Mouse (Mus musculus) MEL (cell line): ENCODE results near the gene Atg7. TPM values are rescaled to one million over a fixed set of nuclear protein-coding genes. Genes with fewer than 3 reads are reported as not detected.

ENCODE experiments used
- DNase-seq: peaks from one replicate; pipeline ENCODE4 v3.0.0; 2011; ENCODE audit warnings: low read depth, low spot score
- H3K27ac ChIP-seq: 2 replicates; pipeline ENCODE4 v1.5.1; 2012; ENCODE audit warnings: low read depth, mild to moderate bottlenecking, control low read depth, low read length, moderate library complexity; ENCODE audit not compliant: control insufficient read depth
- H3K27me3 ChIP-seq, 2 experiments: fragments of 150-350 bp in 1 of 2; sonication (generic) in 1 of 2; 2 replicates each; pipeline ENCODE4 v1.6.1; 2012; ENCODE audit warnings: low read length in 2 of 2, mild to moderate bottlenecking in 2 of 2, improper control_type of control experiment in 1 of 2, moderate library complexity in 1 of 2; ENCODE audit not compliant: insufficient read depth in 2 of 2, control insufficient read depth in 1 of 2
- H3K36me3 ChIP-seq, 2 experiments: 2 replicates each; pipeline ENCODE4 v1.6.1; 2012 to 2014; ENCODE audit warnings: low read length in 2 of 2, improper control_type of control experiment in 1 of 2, inconsistent platforms in 1 of 2, mild to moderate bottlenecking in 1 of 2; ENCODE audit not compliant: insufficient read depth in 2 of 2, control insufficient read depth in 1 of 2
- H3K4me1 ChIP-seq, 2 experiments: fragments of 150-350 bp in 1 of 2; sonication (generic) in 1 of 2; 2 replicates each; pipeline ENCODE4 v1.6.1; 2012; ENCODE audit warnings: low read length in 2 of 2, improper control_type of control experiment in 1 of 2, mild to moderate bottlenecking in 1 of 2; ENCODE audit not compliant: insufficient read depth in 2 of 2, control insufficient read depth in 1 of 2
- H3K4me3 ChIP-seq, 2 experiments: fragments of 150-350 bp in 1 of 2; sonication (generic) in 1 of 2; 2 replicates each; pipeline ENCODE4 v1.5.1; 2012; ENCODE audit warnings: low read depth in 2 of 2, low read length in 2 of 2, mild to moderate bottlenecking in 2 of 2, moderate library complexity in 2 of 2, control low read depth in 1 of 2, improper control_type of control experiment in 1 of 2; ENCODE audit not compliant: control insufficient read depth in 1 of 2, insufficient read depth in 1 of 2
- H3K79me2 ChIP-seq: 2 replicates; pipeline ENCODE4 v1.6.1; 2012; ENCODE audit warnings: mild to moderate bottlenecking, low read length, moderate library complexity; ENCODE audit not compliant: control insufficient read depth, poor library complexity, insufficient read depth
- H3K9ac ChIP-seq: 2 replicates; pipeline ENCODE4 v1.6.1; 2012; ENCODE audit warnings: low read depth, mild to moderate bottlenecking, control low read depth, low read length, moderate library complexity; ENCODE audit not compliant: control insufficient read depth, poor library complexity, severe bottlenecking
- H3K9me3 ChIP-seq: fragments of 150-350 bp; sonication (generic); replicated peaks from 2 replicates; pipeline ENCODE4 v1.6.1; 2012; ENCODE audit warnings: mild to moderate bottlenecking, low read length, improper control_type of control experiment, moderate library complexity; ENCODE audit not compliant: insufficient read depth
- BHLHE40 ChIP-seq: IDR thresholded peaks from 2 replicates; pipeline ENCODE4 v1.6.1; 2012; ENCODE audit warnings: low read depth, mild to moderate bottlenecking, inconsistent platforms, low read length, improper control_type of control experiment, borderline replicate concordance
- CHD2 ChIP-seq: IDR thresholded peaks from 2 replicates; pipeline ENCODE4 v1.6.1; 2011; ENCODE audit warnings: low read length, improper control_type of control experiment
- CTCF ChIP-seq, 3 experiments: IDR thresholded peaks in 2 of 3; conservative IDR thresholded peaks in 1 of 3; 2 replicates each; pipeline ENCODE4 v1.5.1; 2011 to 2012; ENCODE audit warnings: low read length in 3 of 3, low read depth in 2 of 3, mild to moderate bottlenecking in 2 of 3, improper control_type of control experiment in 1 of 3, inconsistent platforms in 1 of 3, mixed read lengths in 1 of 3, moderate library complexity in 1 of 3; ENCODE audit not compliant: control insufficient read depth in 1 of 3, insufficient read depth in 1 of 3, poor library complexity in 1 of 3, severe bottlenecking in 1 of 3
- GABPA ChIP-seq: IDR thresholded peaks from 2 replicates; pipeline ENCODE4 v1.6.1; 2012; ENCODE audit warnings: low read depth, mild to moderate bottlenecking, inconsistent platforms, low read length, improper control_type of control experiment, moderate library complexity
- KAT2A ChIP-seq: conservative IDR thresholded peaks from 2 replicates; pipeline ENCODE4 v1.6.1; 2012; ENCODE audit warnings: low read depth, low read length, improper control_type of control experiment, inconsistent platforms
- MAFK ChIP-seq: IDR thresholded peaks from 2 replicates; pipeline ENCODE4 v1.6.1; 2011; ENCODE audit warnings: low read depth, mild to moderate bottlenecking, low read length, improper control_type of control experiment, borderline replicate concordance
- MAX ChIP-seq: IDR thresholded peaks from 2 replicates; pipeline ENCODE4 v1.6.1; 2011; ENCODE audit warnings: low read length, improper control_type of control experiment
- MAZ ChIP-seq: IDR thresholded peaks from 2 replicates; pipeline ENCODE4 v1.6.1; 2012; ENCODE audit warnings: low read depth, mild to moderate bottlenecking, inconsistent platforms, low read length, improper control_type of control experiment
- MXI1 ChIP-seq: IDR thresholded peaks from 2 replicates; pipeline ENCODE4 v1.6.1; 2011; ENCODE audit warnings: mild to moderate bottlenecking, low read depth, low read length, improper control_type of control experiment
- MYB ChIP-seq: IDR thresholded peaks from 2 replicates; pipeline ENCODE4 v1.6.1; 2011; ENCODE audit warnings: mild to moderate bottlenecking, low read depth, low read length, improper control_type of control experiment
- POLR2AphosphoS2 ChIP-seq: IDR thresholded peaks from 2 replicates; pipeline ENCODE4 v1.6.1; 2011; ENCODE audit warnings: low read length, improper control_type of control experiment
- POLR2AphosphoS5 ChIP-seq: IDR thresholded peaks from 2 replicates; pipeline ENCODE4 v1.6.1; 2012; ENCODE audit warnings: low read depth, borderline replicate concordance, mild to moderate bottlenecking, inconsistent platforms, low read length, moderate library complexity, mixed read lengths
- RAD21 ChIP-seq: IDR thresholded peaks from 2 replicates; pipeline ENCODE4 v1.6.1; 2011; ENCODE audit warnings: mild to moderate bottlenecking, low read depth, low read length, improper control_type of control experiment
- SIN3A ChIP-seq: IDR thresholded peaks from 2 replicates; pipeline ENCODE4 v1.6.1; 2012; ENCODE audit warnings: low read length, improper control_type of control experiment, inconsistent platforms
- TAL1 ChIP-seq: IDR thresholded peaks from 2 replicates; pipeline ENCODE4 v1.6.1; 2012; ENCODE audit warnings: mild to moderate bottlenecking, inconsistent platforms, low read length, moderate library complexity, mixed read lengths
- TBP ChIP-seq: IDR thresholded peaks from 2 replicates; pipeline ENCODE4 v1.8.0; 2011; ENCODE audit warnings: low read depth, low read length, improper control_type of control experiment
- TCF12 ChIP-seq: IDR thresholded peaks from 2 replicates; pipeline ENCODE4 v1.6.1; 2014; ENCODE audit warnings: low read depth, mild to moderate bottlenecking, inconsistent platforms, low read length, improper control_type of control experiment, moderate library complexity
- ZC3H11A ChIP-seq: IDR thresholded peaks from 2 replicates; pipeline ENCODE4 v1.6.1; 2012; ENCODE audit warnings: low read depth, mild to moderate bottlenecking, inconsistent platforms, low read length, improper control_type of control experiment
- ZMIZ1 ChIP-seq: IDR thresholded peaks from 2 replicates; pipeline ENCODE4 v1.6.1; 2012; ENCODE audit warnings: low read depth, mild to moderate bottlenecking, inconsistent platforms, low read length, improper control_type of control experiment, moderate library complexity
- ZNF384 ChIP-seq: IDR thresholded peaks from 2 replicates; pipeline ENCODE4 v1.6.1; 2012; ENCODE audit warnings: low read depth, mild to moderate bottlenecking, inconsistent platforms, low read length, improper control_type of control experiment
- polyA plus RNA-seq, 2 experiments: library from polyadenylated mRNA; stranded (reverse) in 1 of 2; unstranded in 1 of 2; fragments of >175 nt in 1 of 2; fragments of >200 nt in 1 of 2; gene quantifications; 2 replicates each; pipeline versions ENCODE4 v1.2.1 to v1.2.4; 2012; ENCODE audit warnings: low replicate concordance in 2 of 2, low read depth in 1 of 2; ENCODE audit not compliant: insufficient read length in 2 of 2, insufficient read depth in 1 of 2, missing spikeins in 1 of 2
- total RNA-seq: library from RNA; depleted of rRNA; stranded (reverse); fragments of 300-350 nt; gene quantifications from 2 replicates; pipeline ENCODE4 v1.2.3, GENCODE M21; 2012

The Atg7 gene
- total and polyA plus RNA-seq, 3 experiments, result 14.6 TPM; not detected in 1

- Histone ChIP-seq H3K79me2 (no peaks in the 10 kb centered on the region), H3K4me1 (peaks cover 0 to 9% of the 10 kb centered on the region in 2 experiments; a peak in 2 of 4 replicates), H3K9ac (no peak overlapping the region), H3K4me3 (no peak overlapping the region), H3K27me3 (no peaks in the 10 kb centered on the region), H3K9me3 (no peaks in the 10 kb centered on the region), H3K27ac (no peak overlapping the region), H3K36me3 (peaks cover 0 to 6% of the 10 kb centered on the region in 2 experiments; a peak in 2 of 4 replicates)
- no peak for TF ChIP-seq MAFK
- TF ChIP-seq ZNF384, result no peak
- TF ChIP-seq MAX, result no peak
- no peak for TF ChIP-seq CHD2
- no peak for TF ChIP-seq MYB
- no peak for TF ChIP-seq GABPA
- TF ChIP-seq ZMIZ1, result no peak
- TF ChIP-seq TAL1, result no peak
- TF ChIP-seq POLR2AphosphoS2, result no peak
- no peak for TF ChIP-seq BHLHE40
- no peak for TF ChIP-seq TCF12
- no peak for TF ChIP-seq ZC3H11A
- no peak for TF ChIP-seq TBP
- TF ChIP-seq SIN3A, result no peak
- TF ChIP-seq POLR2AphosphoS5, result no peak
- no peak for TF ChIP-seq KAT2A
- DNase-seq, result no peak
Measured at GRCm38 (mm10) chr6:114812322-114812721, 169.4 kb downstream of the Atg7 start.

- no peak for TF ChIP-seq MXI1
- no peak for TF ChIP-seq MAZ
- TF ChIP-seq RAD21, result no peak
- no peak for TF ChIP-seq CTCF (IDR thresholded peaks at IDR 0.05 in 2 of 3, conservative IDR thresholded peaks at IDR 0.05 in 1 of 3; ENCODE audit: control insufficient read depth in 1 of 3, insufficient read depth in 1 of 3, low read depth in 2 of 3, low read length in 3 of 3, poor library complexity in 1 of 3, severe bottlenecking in 1 of 3)
- H3K27ac ChIP-seq, result no peak overlapping the region
- no peaks in the 10 kb centered on the region for H3K27me3 ChIP-seq
- H3K4me3 ChIP-seq, result no peak overlapping the region
- H3K4me1 ChIP-seq, result peaks cover 2 to 12% of the 10 kb centered on the region in 2 experiments; a peak in 2 of 4 replicates
- H3K9ac ChIP-seq, result no peak overlapping the region
- H3K79me2 ChIP-seq, result no peaks in the 10 kb centered on the region
- H3K9me3 ChIP-seq, result no peaks in the 10 kb centered on the region
- peaks cover 0 to 9% of the 10 kb centered on the region in 2 experiments; a peak in 2 of 4 replicates for H3K36me3 ChIP-seq
- DNase-seq, result no peak
Measured at GRCm38 (mm10) chr6:114812779-114813178, 169.9 kb downstream of the Atg7 start.
